Mouse (Mus musculus) heart, adult 2 months (tissue): ENCODE measurements around the gene Rassf2.

ENCODE experiments used
- CTCF ChIP-seq: fragments of 200-600 bp; IDR thresholded peaks from 2 replicates; pipeline ENCODE4 v1.8.1; 2022; ENCODE audit warnings: antibody characterized with exemption, mild to moderate bottlenecking, moderate library complexity
- EP300 ChIP-seq: fragments of 200-500 bp; IDR thresholded peaks from 2 replicates; pipeline ENCODE4 v1.6.1; 2011; ENCODE audit warnings: low read depth, low read length, control low read depth; ENCODE audit not compliant: insufficient read depth
- POLR2A ChIP-seq: fragments of 200-500 bp; IDR thresholded peaks from 2 replicates; pipeline ENCODE4 v1.6.1; 2011; ENCODE audit warnings: mild to moderate bottlenecking, low read depth, low read length, control low read depth; ENCODE audit not compliant: insufficient read depth

- TF ChIP-seq EP300 (no peak), POLR2A (no peak), CTCF (no peak)
Measured at GRCm38 (mm10) chr2:131988550-131988949, 41.5 kb downstream of the Rassf2 start.
